Mouse (Mus musculus) lung, embryonic 14.5 days (tissue): ENCODE results near the gene Plekhg3. TPM values are rescaled to one million over a fixed set of nuclear protein-coding genes. Genes with fewer than 3 reads are reported as not detected.

Source experiments
- ATAC-seq: fragments of 200-750 bp; cut with Nextera tagmentation; 2 replicates; pipeline ENCODE4 v1.8.0; 2017; ENCODE audit warnings: mild to moderate bottlenecking, moderate TSS enrichment, moderate library complexity; ENCODE audit not compliant: insufficient read depth
- DNase-seq: peaks from one replicate; pipeline ENCODE4 v3.0.0-alpha.2; 2015
- H3K27ac ChIP-seq: fragments of 300-500 bp; sonication (generic); 2 replicates; pipeline ENCODE4 v1.5.1; 2014; ENCODE audit warnings: low read depth, mild to moderate bottlenecking, moderate library complexity
- H3K27me3 ChIP-seq: fragments of 300-500 bp; sonication (generic); 2 replicates; pipeline ENCODE4 v1.6.1; 2014; ENCODE audit warnings: low read length, control low read depth; ENCODE audit not compliant: insufficient read depth
- H3K36me3 ChIP-seq: fragments of 300-500 bp; sonication (generic); 2 replicates; pipeline ENCODE4 v1.6.1; 2014; ENCODE audit warnings: control low read depth; ENCODE audit not compliant: insufficient read depth
- H3K4me1 ChIP-seq: fragments of 300-500 bp; sonication (generic); 2 replicates; pipeline ENCODE4 v1.6.1; 2014; ENCODE audit warnings: antibody characterized with exemption, control low read depth; ENCODE audit not compliant: insufficient read depth
- H3K4me2 ChIP-seq: fragments of 300-500 bp; sonication (generic); 2 replicates; pipeline ENCODE4 v1.6.1; 2014; ENCODE audit warnings: mild to moderate bottlenecking
- H3K4me3 ChIP-seq: fragments of 300-500 bp; sonication (generic); 2 replicates; pipeline ENCODE4 v1.5.1; 2014; ENCODE audit warnings: low read depth, low read length
- H3K9ac ChIP-seq: fragments of 300-500 bp; sonication (generic); 2 replicates; pipeline ENCODE4 v1.6.1; 2014
- H3K9me3 ChIP-seq: fragments of 300-500 bp; sonication (generic); 2 replicates; pipeline ENCODE4 v1.6.1; 2016; ENCODE audit warnings: low read depth, low read length, control low read depth
- CTCF ChIP-seq: IDR thresholded peaks from 2 replicates; pipeline ENCODE4 v1.5.1; 2016; ENCODE audit warnings: antibody characterized with exemption, low read depth
- WGBS: fragments of 180-500 bp; shearing (Covaris S2); extraction: QIAGEN DNeasy Blood & Tissue Kit; methylation state at CpG from one replicate; pipeline ENCODE4 v1.1.7; 2014; 5-methylcytosine and 5-hydroxymethylcytosine counted together
- polyA plus RNA-seq: library from polyadenylated mRNA; unstranded; fragments of >200 nt; fragmentation: Nextera tagmentation; extraction: Ambion mirVana; gene quantifications from 2 replicates; pipeline ENCODE4 v1.2.1, GENCODE M21; 2014

Plekhg3 gene
- polyA plus RNA-seq, 1 experiment from 2014 or later: 9.0 TPM

- Histone ChIP-seq H3K9ac (no peak overlapping the region), H3K9me3 (no peaks in the 10 kb centered on the region), H3K4me3 (no peak overlapping the region), H3K4me2 (no peak overlapping the region), H3K4me1 (no peaks in the 10 kb centered on the region), H3K27ac (no peak overlapping the region), H3K36me3 (no peaks in the 10 kb centered on the region), H3K27me3 (no peaks in the 10 kb centered on the region)
- TF ChIP-seq CTCF: no peak
- WGBS: 33% methylated on average over 5 of the region's 5 CpGs
- ATAC-seq (no peak), DNase-seq (peak; percentile 56)
These were observed 37.2 kb upstream of the Plekhg3 start for GRCm38 (mm10) chr12:76493462-76493861.

- no peak for ATAC-seq
- WGBS: 59% methylated on average over 4 of the region's 4 CpGs
- TF ChIP-seq CTCF: no peak
- no peaks in the 10 kb centered on the region for H3K27me3 ChIP-seq
- H3K4me2 ChIP-seq: no peak overlapping the region
- no peaks in the 10 kb centered on the region for H3K36me3 ChIP-seq
- DNase-seq: no peak
- no peak overlapping the region for H3K4me3 ChIP-seq
- no peaks in the 10 kb centered on the region for H3K4me1 ChIP-seq
- H3K27ac ChIP-seq: no peak overlapping the region
- no peak overlapping the region for H3K9ac ChIP-seq
- H3K9me3 ChIP-seq: no peaks in the 10 kb centered on the region
These were observed 35.3 kb upstream of the Plekhg3 start for GRCm38 (mm10) chr12:76495381-76495780.

- 23% methylated on average over 12 of the region's 12 CpGs for WGBS
- peak; percentile 80 for TF ChIP-seq CTCF
- H3K4me3 ChIP-seq: no peak overlapping the region
- H3K27me3 ChIP-seq: no peaks in the 10 kb centered on the region
- no peaks in the 10 kb centered on the region for H3K36me3 ChIP-seq
- no peaks in the 10 kb centered on the region for H3K4me1 ChIP-seq
- no peaks in the 10 kb centered on the region for H3K9me3 ChIP-seq
- no peak overlapping the region for H3K9ac ChIP-seq
- DNase-seq (peak; percentile 92), ATAC-seq (peak; percentile 55; the same call in 1 of the 2 replicates)
- no peak overlapping the region for H3K27ac ChIP-seq
- no peak overlapping the region for H3K4me2 ChIP-seq
These were observed 34.4 kb upstream of the Plekhg3 start for GRCm38 (mm10) chr12:76496324-76496723.

GRCm38 (mm10) chr12:76499276-76499675 lies 31.4 kb upstream of the Plekhg3 start:
- no peak overlapping the region for H3K27ac ChIP-seq
- H3K4me2 ChIP-seq: no peak overlapping the region
- no peaks in the 10 kb centered on the region for H3K9me3 ChIP-seq
- ATAC-seq: no peak
- no peak overlapping the region for H3K9ac ChIP-seq
- H3K27me3 ChIP-seq: no peaks in the 10 kb centered on the region
- no peak for DNase-seq
- no peaks in the 10 kb centered on the region for H3K36me3 ChIP-seq
- WGBS: 84% methylated on average over 9 of the region's 9 CpGs
- no peak overlapping the region for H3K4me3 ChIP-seq
- no peak for TF ChIP-seq CTCF
- H3K4me1 ChIP-seq: no peaks in the 10 kb centered on the region

GRCm38 (mm10) chr12:76500055-76500454 lies 30.6 kb upstream of the Plekhg3 start:
- 50% methylated on average over 6 of the region's 6 CpGs for WGBS
- Histone ChIP-seq H3K36me3 (no peaks in the 10 kb centered on the region), H3K4me2 (no peak overlapping the region), H3K27ac (no peak overlapping the region), H3K4me1 (no peaks in the 10 kb centered on the region), H3K27me3 (no peaks in the 10 kb centered on the region), H3K9me3 (no peaks in the 10 kb centered on the region), H3K4me3 (no peak overlapping the region), H3K9ac (no peak overlapping the region)
- TF ChIP-seq CTCF: no peak
- ATAC-seq (no peak), DNase-seq (no peak)

- WGBS: 33% methylated on average over 3 of the region's 3 CpGs
- Histone ChIP-seq H3K4me1 (no peaks in the 10 kb centered on the region), H3K36me3 (no peaks in the 10 kb centered on the region), H3K4me3 (no peak overlapping the region), H3K27me3 (no peaks in the 10 kb centered on the region), H3K9me3 (no peaks in the 10 kb centered on the region), H3K4me2 (no peak overlapping the region), H3K27ac (no peak overlapping the region), H3K9ac (no peak overlapping the region)
- ATAC-seq (no peak), DNase-seq (no peak)
- no peak for TF ChIP-seq CTCF
These were observed 29.8 kb upstream of the Plekhg3 start for GRCm38 (mm10) chr12:76500896-76501295.

- no peaks in the 10 kb centered on the region for H3K9me3 ChIP-seq
- H3K9ac ChIP-seq: no peak overlapping the region
- no peak overlapping the region for H3K4me2 ChIP-seq
- H3K4me3 ChIP-seq: no peak overlapping the region
- no peaks in the 10 kb centered on the region for H3K27me3 ChIP-seq
- WGBS: 41% methylated on average over 5 of the region's 5 CpGs
- no peak for TF ChIP-seq CTCF
- no peaks in the 10 kb centered on the region for H3K4me1 ChIP-seq
- no peaks in the 10 kb centered on the region for H3K36me3 ChIP-seq
- peak; percentile 55 for ATAC-seq
- no peak overlapping the region for H3K27ac ChIP-seq
- DNase-seq: peak; percentile 42
These were observed 27.7 kb upstream of the Plekhg3 start for GRCm38 (mm10) chr12:76502981-76503380.

GRCm38 (mm10) chr12:76506522-76506921 lies 24.2 kb upstream of the Plekhg3 start:
- no peak for TF ChIP-seq CTCF
- Histone ChIP-seq H3K27me3 (no peaks in the 10 kb centered on the region), H3K9me3 (no peaks in the 10 kb centered on the region), H3K4me3 (no peak overlapping the region), H3K4me1 (no peaks in the 10 kb centered on the region), H3K27ac (no peak overlapping the region), H3K4me2 (no peak overlapping the region), H3K9ac (no peak overlapping the region), H3K36me3 (no peaks in the 10 kb centered on the region)
- DNase-seq (no peak), ATAC-seq (no peak)
- 38% methylated on average over 2 of the region's 2 CpGs for WGBS
